Mouse (Mus musculus): ENCODE measurements around the gene Sesn1.

Sesn1 gene

DNA sequence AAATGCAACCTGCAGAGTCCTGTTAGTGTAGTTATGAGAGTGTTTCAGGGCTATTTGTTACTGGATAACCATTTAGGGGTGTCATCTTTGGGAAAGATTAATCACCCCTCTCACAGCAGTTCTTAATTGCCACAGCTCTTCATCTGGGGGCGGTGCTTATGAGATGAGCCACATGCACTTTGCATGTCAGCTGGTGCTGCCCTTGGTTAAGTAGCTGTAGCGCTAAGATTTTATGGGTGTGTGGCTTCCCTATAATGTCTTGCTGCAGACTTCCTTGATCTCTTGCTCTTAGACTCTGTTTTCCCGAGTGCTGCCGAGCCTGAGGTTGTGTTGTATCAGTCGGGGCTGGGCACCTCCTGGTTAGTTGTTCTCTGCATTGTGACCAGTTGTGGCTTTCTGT, 58.2 kb downstream of the Sesn1 start:
- no peak for DNase-seq (ENCODE audit: low read depth, low spot score)

GRCm38 (mm10) chr10:41870101-41870500, 60.4 kb downstream of the Sesn1 start:
- no peak for DNase-seq (ENCODE audit: low read depth, low spot score)

DNA sequence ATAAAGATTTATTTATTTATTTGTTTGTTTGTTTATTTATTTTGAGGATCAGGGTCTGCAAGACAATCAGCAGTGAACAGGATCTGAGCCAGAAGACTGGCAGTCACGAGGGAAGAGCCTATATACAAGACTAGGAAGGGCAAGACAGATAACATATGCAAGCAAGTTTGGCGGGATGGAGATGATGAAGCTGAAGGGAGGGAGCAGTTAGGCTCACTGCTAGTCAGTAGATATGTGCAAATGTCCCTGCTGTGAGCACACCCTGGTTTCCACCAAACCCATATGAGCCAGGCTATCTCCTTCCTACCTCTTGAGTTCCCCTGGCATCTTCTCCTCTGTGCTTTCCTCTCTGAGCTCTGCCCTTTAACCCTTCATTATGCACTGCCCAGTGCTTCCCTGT, 61.8 kb downstream of the Sesn1 start:
- DNase-seq (ENCODE audit: low read depth, low spot score), result no peak

GRCm38 (mm10) chr10:41875624-41876023, 65.9 kb downstream of the Sesn1 start:
- no peak for DNase-seq (ENCODE audit: low read depth, low spot score)

DNA sequence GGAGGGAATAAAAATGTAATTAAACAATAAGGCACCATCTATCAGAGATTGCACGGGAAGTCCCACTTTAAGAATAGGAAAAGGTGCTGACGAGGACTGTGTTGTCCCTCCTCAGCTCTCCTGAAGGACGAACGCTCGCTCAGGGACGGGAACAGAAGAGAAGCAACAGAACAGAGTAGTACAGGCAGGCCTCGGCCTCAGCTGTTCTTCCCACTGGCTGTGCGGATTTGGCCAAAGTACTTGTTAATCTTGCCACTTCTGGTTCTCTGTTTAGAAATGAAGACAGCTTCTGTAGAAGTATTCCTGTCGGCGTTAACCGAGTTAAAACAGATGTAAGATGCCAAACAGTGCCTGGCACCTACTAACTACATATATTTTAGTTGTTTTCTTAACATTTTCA, 68.6 kb downstream of the Sesn1 start:
- no peak for DNase-seq (ENCODE audit: low read depth, low spot score)

GRCm38 (mm10) chr10:41879675-41880074, 69.9 kb downstream of the Sesn1 start:
- DNase-seq (ENCODE audit: low read depth, low spot score), result no peak

GRCm38 (mm10) chr10:41880206-41880605, 70.5 kb downstream of the Sesn1 start:
- DNase-seq (ENCODE audit: low read depth, low spot score), result no peak

DNA sequence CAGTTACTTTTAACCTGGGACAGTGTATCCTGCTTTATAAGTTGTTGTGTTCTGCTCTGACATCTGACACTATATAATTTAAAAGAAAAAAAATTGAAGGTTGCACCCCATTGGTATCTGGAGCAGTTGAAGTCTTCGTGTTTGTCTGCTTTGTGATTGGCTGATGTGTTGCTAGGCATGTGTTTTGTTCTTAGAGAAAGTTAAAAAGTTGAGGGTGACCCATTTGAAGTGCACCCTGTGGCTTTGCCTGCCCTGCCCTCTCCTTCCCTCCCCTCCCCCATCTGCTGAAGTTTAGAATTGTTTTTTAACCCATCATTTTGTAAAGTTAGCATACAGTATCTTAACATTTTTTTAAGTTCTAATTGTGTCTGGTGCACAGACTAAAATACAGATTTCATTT, 71.0 kb downstream of the Sesn1 start:
- DNase-seq (ENCODE audit: low read depth, low spot score), result no peak

- no peak for DNase-seq (ENCODE audit: low read depth, low spot score)
Measured at GRCm38 (mm10) chr10:41881438-41881837, 71.7 kb downstream of the Sesn1 start.

DNA sequence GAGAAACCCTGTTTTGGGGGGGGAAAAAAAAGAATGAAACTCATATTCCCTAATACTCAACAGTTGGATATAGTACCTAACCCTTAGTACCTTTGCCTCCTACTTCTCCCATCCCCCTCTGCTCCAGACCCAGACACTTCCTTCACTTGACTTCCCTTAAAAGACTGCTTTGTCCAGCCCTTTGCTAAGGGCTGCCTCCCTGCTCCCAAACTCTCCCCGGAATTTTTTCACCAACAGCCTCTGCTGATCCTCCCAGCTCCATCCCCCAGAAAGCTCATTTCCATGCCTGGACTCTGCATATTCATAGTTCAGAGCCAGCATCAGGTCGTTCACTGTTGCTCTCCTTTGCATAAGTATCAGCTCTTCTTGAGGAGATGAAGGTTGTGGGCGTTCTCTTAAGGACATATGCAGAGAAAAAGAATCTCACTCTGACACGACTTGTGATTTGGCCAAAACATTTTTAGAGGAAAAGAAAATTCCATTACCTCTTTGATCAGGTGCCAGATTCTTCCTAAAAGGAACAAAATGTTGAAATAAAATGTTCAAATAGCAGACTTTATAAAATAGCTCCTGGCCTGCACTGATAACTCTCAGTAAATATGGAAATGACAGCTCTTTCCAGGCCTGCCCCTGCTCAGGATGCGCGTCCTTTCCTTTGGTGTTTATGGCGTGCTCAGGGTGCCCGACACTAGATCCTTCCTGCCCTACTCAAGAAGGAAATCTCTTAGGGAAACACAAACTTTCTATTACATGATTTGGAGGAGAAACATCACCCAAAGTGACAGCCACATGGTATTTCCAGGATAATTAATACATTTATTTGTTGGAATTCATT, 74.2 kb downstream of the Sesn1 start:
- DNase-seq (ENCODE audit: low read depth, low spot score), result no peak

- peak; percentile 91 for DNase-seq (ENCODE audit: low read depth, low spot score)
Measured at GRCm38 (mm10) chr10:41887080-41887821, 77.5 kb downstream of the Sesn1 start.

DNA sequence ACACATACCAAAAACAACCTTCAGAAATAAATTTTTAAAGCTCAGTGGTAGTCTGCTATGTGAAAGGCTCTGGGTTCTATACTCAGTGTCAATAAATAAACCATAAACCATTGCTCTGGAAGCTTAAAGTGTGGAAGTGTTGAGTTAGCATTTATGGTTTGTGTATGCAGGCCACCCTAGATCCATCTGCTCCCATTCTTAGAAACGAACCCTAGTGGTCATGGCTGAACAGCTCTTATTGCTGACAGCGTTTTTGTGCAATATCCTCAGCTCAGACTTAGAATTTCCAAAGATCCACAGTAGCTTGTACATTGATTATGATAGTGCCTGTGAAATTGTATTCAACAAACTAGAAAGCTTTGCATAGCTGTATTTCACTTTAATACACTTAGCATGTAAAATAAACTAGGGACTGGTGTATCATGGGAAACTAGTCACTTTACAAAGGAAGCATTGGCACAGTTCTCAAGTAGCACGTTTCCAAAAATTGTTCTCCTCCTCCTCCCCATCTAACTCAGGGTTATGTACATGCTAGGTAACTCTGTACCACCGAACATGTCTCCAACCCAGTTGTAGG, 78.7 kb downstream of the Sesn1 start:
- DNase-seq (ENCODE audit: low read depth, low spot score), result peak; percentile 27

GRCm38 (mm10) chr10:41889566-41889965, 79.8 kb downstream of the Sesn1 start:
- no peak for DNase-seq (ENCODE audit: low read depth, low spot score)

- DNase-seq (ENCODE audit: low read depth, low spot score), result no peak
Measured at GRCm38 (mm10) chr10:41890537-41890936, 80.8 kb downstream of the Sesn1 start.

GRCm38 (mm10) chr10:41891312-41891711, 81.6 kb downstream of the Sesn1 start:
- DNase-seq (ENCODE audit: low read depth, low spot score), result no peak

DNA sequence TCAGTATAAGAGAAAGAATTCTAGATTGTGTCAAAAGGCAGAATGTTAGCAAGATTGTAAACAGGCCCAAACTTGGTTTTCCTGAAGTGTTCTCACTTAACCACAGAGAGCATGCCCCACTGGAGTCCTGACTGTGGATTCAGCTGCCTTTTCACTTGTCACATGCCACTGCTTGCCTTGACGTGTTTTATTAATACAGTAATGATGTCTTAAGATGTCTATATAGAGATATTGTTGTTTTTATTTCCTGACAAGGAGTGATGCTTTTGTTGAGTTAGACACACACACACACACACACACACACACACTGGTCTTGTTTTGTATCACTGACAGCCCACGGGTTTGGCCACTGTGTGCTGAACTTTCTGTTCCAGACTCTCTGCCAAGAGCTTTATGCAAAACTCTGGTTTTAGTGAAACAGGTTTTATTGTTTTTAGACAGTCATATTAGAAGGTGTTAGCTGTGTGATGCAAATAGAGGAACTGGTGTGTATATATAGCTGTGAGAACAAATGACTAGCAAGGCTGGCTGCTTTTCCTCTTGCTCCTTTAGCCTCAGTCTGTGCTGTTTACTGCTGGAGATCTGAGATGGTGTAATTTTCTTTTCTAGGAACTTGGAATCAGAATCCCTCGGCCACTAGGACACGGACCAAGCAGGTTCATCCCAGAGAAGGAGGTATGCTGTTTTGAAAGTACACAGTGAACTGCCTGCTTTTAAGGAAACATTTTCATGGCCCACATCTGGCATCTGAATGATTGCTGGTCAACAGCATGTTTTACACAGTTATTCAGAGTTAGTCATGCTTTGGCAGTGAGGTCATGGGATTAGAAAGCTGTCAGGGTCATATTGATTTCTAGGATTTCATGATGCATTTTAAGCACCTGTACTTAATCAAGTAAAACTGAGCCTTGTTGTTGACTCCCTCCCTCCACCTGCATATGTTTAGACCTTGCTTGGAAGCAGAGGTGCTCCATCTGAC, 84.0 kb downstream of the Sesn1 start:
- peak; percentile 62 for DNase-seq (ENCODE audit: low read depth, low spot score)

- DNase-seq (ENCODE audit: low read depth, low spot score), result no peak
Measured at GRCm38 (mm10) chr10:41896425-41896824, 86.7 kb downstream of the Sesn1 start.

GRCm38 (mm10) chr10:41896865-41897264, 87.1 kb downstream of the Sesn1 start:
- no peak for DNase-seq (ENCODE audit: low read depth, low spot score)

DNA sequence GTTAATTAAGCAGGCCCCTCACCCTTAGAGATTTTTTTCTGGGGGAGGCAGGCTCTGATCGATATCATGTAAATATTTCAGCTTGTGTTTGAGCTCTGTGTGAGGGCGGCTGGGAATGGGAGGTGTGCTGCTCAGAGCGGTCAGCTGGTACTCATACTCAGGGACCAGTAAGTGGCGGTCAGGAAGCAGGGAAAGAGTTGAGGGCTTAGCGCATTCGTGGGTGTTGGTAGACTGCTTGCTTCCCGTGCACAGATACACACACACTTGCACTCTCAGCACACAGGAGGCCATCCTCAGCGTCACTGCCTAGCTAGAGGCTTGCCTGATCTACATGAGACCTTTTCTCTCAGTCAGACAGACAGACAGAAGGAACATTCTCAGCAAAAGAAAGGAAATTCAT, 91.7 kb downstream of the Sesn1 start:
- DNase-seq (ENCODE audit: low read depth, low spot score), result no peak

DNA sequence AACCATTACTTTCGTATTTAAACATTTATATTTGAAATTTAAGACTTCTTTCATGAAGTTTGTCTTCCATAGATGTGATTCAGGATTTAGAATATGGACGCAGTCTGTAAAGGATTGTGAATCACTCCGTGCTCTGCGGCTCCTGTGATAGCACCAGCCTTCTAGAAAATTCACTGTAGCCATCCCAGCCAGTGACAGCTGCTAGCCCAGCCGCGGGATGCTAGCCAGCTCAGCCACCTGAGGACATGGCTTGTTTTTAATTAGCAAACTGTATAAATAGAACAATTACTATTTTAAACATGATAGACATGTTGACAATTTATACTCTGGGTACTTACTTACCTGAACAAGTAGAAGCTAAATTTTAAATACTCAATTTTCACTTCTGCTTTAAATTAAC, 92.1 kb downstream of the Sesn1 start:
- no peak for DNase-seq (ENCODE audit: low read depth, low spot score)

GRCm38 (mm10) chr10:41907473-41907872, 97.7 kb downstream of the Sesn1 start:
- DNase-seq (ENCODE audit: low read depth, low spot score), result no peak

Measured in forelimb bud, embryonic 11.5 days (tissue).